Mouse (Mus musculus) adrenal gland, adult 8-10 months (tissue): Measurements from ENCODE around the gene Hck. TPM values are rescaled to one million over a fixed set of nuclear protein-coding genes. Genes with fewer than 3 reads are reported as not detected.

Source experiments
- total RNA-seq, 4 experiments: library from RNA; stranded (reverse); gene quantifications; 2 replicates each; pipeline ENCODE4 v1.2.4; 2022

Gene Hck
- total RNA-seq, 4 experiments from 2014 or later, result 3.3 to 5.5 (median 4.5) TPM

Other genes starting within 250 kb of the Hck start
- under 1 TPM in 1 of 4 experiments, not detected in 3; 0.10 TPM for gene Mylk2, start 197.1 kb upstream of the Hck start, total RNA-seq
- 1 to 10 TPM; 2.0 to 3.5 (median 2.2) TPM for gene Foxs1, start 175.3 kb upstream of the Hck start, total RNA-seq
- gene Dusp15, start 156.8 kb upstream of the Hck start, total RNA-seq, result 1 to 10 TPM; 4.4 to 10.0 (median 5.6) TPM
- gene Ttll9, start 146.0 kb upstream of the Hck start, total RNA-seq, result under 1 TPM; 0.42 to 0.83 (median 0.46) TPM
- 100 to 1,000 TPM; 207 to 252 (median 221) TPM for gene Pdrg1, start 93.0 kb upstream of the Hck start, total RNA-seq
- gene Xkr7, start 76.6 kb upstream of the Hck start, total RNA-seq, result 1 to 10 TPM; 1.2 to 2.3 (median 1.7) TPM
- 10 to 100 TPM in 3 of 4 experiments, 1 to 10 TPM in 1; 9.0 to 19.5 (median 14.7) TPM for gene Ccm2l, start 42.5 kb upstream of the Hck start, total RNA-seq
- 100 to 1,000 TPM in 3 of 4 experiments, 10 to 100 TPM in 1; 96.3 to 115 (median 112) TPM for gene Tm9sf4, start 52.8 kb downstream of the Hck start, total RNA-seq
- gene Tspyl3, start 117.0 kb downstream of the Hck start, total RNA-seq, result 1 to 10 TPM; 3.5 to 5.0 (median 3.9) TPM
- gene Plagl2, start 133.0 kb downstream of the Hck start, total RNA-seq, result 10 to 100 TPM in 2 of 4 experiments, 1 to 10 TPM in 2; 9.0 to 14.0 (median 11.6) TPM
- gene Pofut1, start 133.1 kb downstream of the Hck start, total RNA-seq, result 10 to 100 TPM; 74.6 to 88.0 (median 79.3) TPM
- 10 to 100 TPM; 28.7 to 34.4 (median 32.1) TPM for gene Kif3b, start 182.9 kb downstream of the Hck start, total RNA-seq
- gene Asxl1, start 237.4 kb downstream of the Hck start, total RNA-seq, result 10 to 100 TPM; 31.1 to 39.8 (median 33.2) TPM